Mouse (Mus musculus) MEL (cell line): Measurements from ENCODE around the gene Cbfa2t2.
A peak's percentile ranks its signal among the peaks of the same experiment; 100 is the strongest.

Experiments used
- BHLHE40 ChIP-seq: IDR thresholded peaks from 2 replicates; pipeline ENCODE4 v1.6.1; 2012; ENCODE audit warnings: low read depth, mild to moderate bottlenecking, inconsistent platforms, low read length, improper control_type of control experiment, borderline replicate concordance
- CTCF ChIP-seq, 3 experiments: IDR thresholded peaks in 2 of 3; conservative IDR thresholded peaks in 1 of 3; 2 replicates each; pipeline ENCODE4 v1.5.1; 2011 to 2012; ENCODE audit warnings: low read length in 3 of 3, low read depth in 2 of 3, mild to moderate bottlenecking in 2 of 3, improper control_type of control experiment in 1 of 3, inconsistent platforms in 1 of 3, mixed read lengths in 1 of 3, moderate library complexity in 1 of 3; ENCODE audit not compliant: control insufficient read depth in 1 of 3, insufficient read depth in 1 of 3, poor library complexity in 1 of 3, severe bottlenecking in 1 of 3
- E2F4 ChIP-seq: IDR thresholded peaks from 2 replicates; pipeline ENCODE4 v1.6.1; 2011; ENCODE audit warnings: low read depth, low read length, improper control_type of control experiment, borderline replicate concordance
- EP300 ChIP-seq, 2 experiments: IDR thresholded peaks; 2 replicates each; pipeline ENCODE4 v1.6.1; 2011; ENCODE audit warnings: improper control_type of control experiment in 2 of 2, low read length in 2 of 2, low read depth in 1 of 2, mild to moderate bottlenecking in 1 of 2
- GABPA ChIP-seq: IDR thresholded peaks from 2 replicates; pipeline ENCODE4 v1.6.1; 2012; ENCODE audit warnings: low read depth, mild to moderate bottlenecking, inconsistent platforms, low read length, improper control_type of control experiment, moderate library complexity
- GATA1 ChIP-seq: IDR thresholded peaks from 2 replicates; pipeline ENCODE4 v1.6.1; 2011; ENCODE audit warnings: low read depth, low read length, improper control_type of control experiment
- MAFK ChIP-seq: IDR thresholded peaks from 2 replicates; pipeline ENCODE4 v1.6.1; 2011; ENCODE audit warnings: low read depth, mild to moderate bottlenecking, low read length, improper control_type of control experiment, borderline replicate concordance
- NELFE ChIP-seq: IDR thresholded peaks from 2 replicates; pipeline ENCODE4 v1.6.1; 2011; ENCODE audit warnings: low read depth, low read length, improper control_type of control experiment
- POLR2A ChIP-seq, 2 experiments: IDR thresholded peaks; 2 replicates each; pipeline ENCODE4 v1.6.1; 2011 to 2012; ENCODE audit warnings: low read length in 2 of 2, mild to moderate bottlenecking in 2 of 2, control low read depth in 1 of 2, improper control_type of control experiment in 1 of 2, low read depth in 1 of 2, moderate library complexity in 1 of 2; ENCODE audit not compliant: control insufficient read depth in 1 of 2, insufficient read depth in 1 of 2, poor library complexity in 1 of 2
- POLR2AphosphoS2 ChIP-seq: IDR thresholded peaks from 2 replicates; pipeline ENCODE4 v1.6.1; 2011; ENCODE audit warnings: low read length, improper control_type of control experiment
- TBP ChIP-seq: IDR thresholded peaks from 2 replicates; pipeline ENCODE4 v1.8.0; 2011; ENCODE audit warnings: low read depth, low read length, improper control_type of control experiment
- USF1 ChIP-seq: IDR thresholded peaks from 2 replicates; pipeline ENCODE4 v1.6.1; 2014; ENCODE audit warnings: low read depth, mild to moderate bottlenecking, inconsistent platforms, low read length, improper control_type of control experiment, moderate library complexity
- ZKSCAN1 ChIP-seq: IDR thresholded peaks from 2 replicates; pipeline ENCODE4 v1.6.1; 2012; ENCODE audit warnings: low read depth, mild to moderate bottlenecking, inconsistent platforms, low read length, improper control_type of control experiment, moderate library complexity
- ZNF384 ChIP-seq: IDR thresholded peaks from 2 replicates; pipeline ENCODE4 v1.6.1; 2012; ENCODE audit warnings: low read depth, mild to moderate bottlenecking, inconsistent platforms, low read length, improper control_type of control experiment

DNA sequence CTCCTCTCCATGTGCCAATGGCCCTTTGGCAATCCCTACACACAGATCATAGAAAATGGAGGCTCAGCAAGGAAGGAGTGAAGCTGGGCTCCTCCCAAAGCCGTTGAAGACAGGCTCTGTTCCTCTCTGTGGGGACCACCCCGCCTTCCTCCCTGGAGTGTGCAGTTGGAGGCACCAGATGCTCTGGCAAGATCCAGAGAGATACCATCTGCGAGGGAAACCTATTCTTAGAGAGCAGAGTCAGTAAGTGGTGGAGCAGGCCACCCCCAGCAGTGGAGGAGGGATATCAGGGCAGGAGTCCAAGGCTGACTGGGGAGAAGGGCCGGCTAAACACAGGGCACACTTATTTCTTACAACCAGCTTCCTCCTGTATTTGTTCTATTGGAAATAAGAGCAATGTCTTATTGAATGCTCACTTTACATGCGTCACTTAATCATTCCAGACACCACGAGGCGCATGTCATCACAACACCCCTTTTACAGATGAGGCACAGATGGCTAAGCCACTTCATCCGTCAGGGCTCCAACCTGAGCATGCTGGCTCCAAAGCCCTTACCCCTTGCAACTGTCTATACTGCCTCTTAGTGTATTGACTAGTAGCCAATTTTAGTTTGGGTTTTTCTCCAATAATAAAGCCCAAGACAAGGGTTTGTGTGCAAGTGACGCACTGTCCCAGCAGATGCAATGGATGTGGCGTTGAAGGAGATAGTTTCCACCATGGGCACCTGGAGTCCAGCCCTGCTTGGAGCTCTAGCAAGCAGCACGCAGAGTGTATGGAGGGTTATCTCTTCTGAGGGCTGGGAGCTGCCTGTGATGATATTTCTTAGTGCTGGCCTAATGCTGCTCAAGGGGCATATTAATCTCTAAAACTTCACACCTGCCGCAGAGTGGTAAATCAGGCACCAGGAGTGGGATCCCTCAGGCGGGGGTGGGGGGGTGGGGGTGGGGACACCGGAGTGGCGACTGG lies 147.9 kb downstream of the Cbfa2t2 start:
- TF ChIP-seq ZNF384 (no peak), NELFE (no peak), BHLHE40 (no peak), POLR2A (IDR thresholded peaks at IDR 0.05; ENCODE audit: control insufficient read depth in 1 of 2, insufficient read depth in 1 of 2, low read depth in 1 of 2, low read length in 2 of 2, poor library complexity in 1 of 2) (peak in 1 of 2 experiments; percentile 43; a peak in 1 of 4 replicates), CTCF (IDR thresholded peaks at IDR 0.05 in 2 of 3, conservative IDR thresholded peaks at IDR 0.05 in 1 of 3; ENCODE audit: control insufficient read depth in 1 of 3, insufficient read depth in 1 of 3, low read depth in 2 of 3, low read length in 3 of 3, poor library complexity in 1 of 3, severe bottlenecking in 1 of 3) (no peak), GATA1 (peak; percentile 61; the same call in 1 of the 2 replicates), E2F4 (0 out of 2 replicates have a peak, but pooled peaks have one; percentile 46), EP300 (IDR thresholded peaks at IDR 0.05; ENCODE audit: low read depth in 1 of 2, low read length in 2 of 2) (peak; percentile 48 to 87; a peak in 3 of 4 replicates), MAFK (no peak), TBP (peak; percentile 49; the same call in 1 of the 2 replicates), GABPA (no peak), POLR2AphosphoS2 (no peak), USF1 (no peak), ZKSCAN1 (no peak)
